ENCODE assay signal across 12 mouse cellular contexts in genomic region chr6:138581734-138582505, GRCm38 (mm10). TPM values are rescaled to one million over a fixed set of nuclear protein-coding genes. Genes with fewer than 3 reads are reported as not detected.
DNase-seq lines count a peak whose midpoint lies in the region.
"Had no signal": no experiment of that assay in that cellular context is flagged by ENCODE, and none has a peak within 500 bp of the region (broad histone marks: within the 10 kb centered on the region; RNA-seq: fewer than 3 reads in every experiment).

Lmo3 (minus strand) TSS chr6:138581968.

- intact Hi-C loops in left cerebral cortex, postnatal 14 days (cut with DNase I) = no loop called here

- DNase-seq in cerebellum, postnatal 36 days = peak; percentile 4 to 10
- no peak for DNase-seq in cerebellum, postnatal 4 days (ENCODE audit: low spot score in 2 of 2)
- DNase-seq in right cerebral cortex, postnatal 4 days = peak; percentile 5
- DNase-seq in right cerebral cortex, postnatal 25 days = no peak
- DNase-seq in left cerebral cortex, postnatal 14 days (ENCODE audit: low spot score in 2 of 2) = no peak
- no peak for DNase-seq in thymus, postnatal 0 days (ENCODE audit: low spot score)
- no peak for DNase-seq in adrenal gland, adult 2 months
- DNase-seq in ovary, adult 18-20 months (ENCODE audit: low spot score) = no peak
- DNase-seq: gastrocnemius, postnatal 36 days had no signal

RNA-seq across cellular contexts. Expression of gene Lmo3, which starts in this region (rescaled TPM):
- 100 to 1,000 TPM; 145 to 192 TPM for total RNA-seq in left cerebral cortex, postnatal 14 days (2021)
- polyA plus RNA-seq in thymus, postnatal 0 days (2015; fragmentation: Nextera tagmentation; extraction: Ambion mirVana) = 0.92 and 1.1 TPM in 2 replicates
- 1 to 10 TPM in 1 of 2 experiments, under 1 TPM in 1; 0.66 to 2.0 TPM for total RNA-seq in adrenal gland, adult 2 months (2021)
- 0.13 and 0.39 TPM in 2 replicates for polyA plus RNA-seq in adrenal gland, adult 2 months (2012; rRNA removed)
- total RNA-seq: gastrocnemius, postnatal 36 days; hematopoietic stem cell, adult 5-6 weeks; megakaryocyte progenitor cell, adult 5-6 weeks had no signal
- polyA plus RNA-seq: testis, adult 2 months had no signal

Comparison
In these comparisons a context has a peak if more than half of its experiments do, and no peak if none do; other contexts are left out.
1. RNA of gene Lmo3 (total RNA-seq): 145 to 192 TPM in left cerebral cortex, postnatal 14 days; 0.66 to 2.0 TPM in adrenal gland, adult 2 months; every median in the first group is over 10 times any median in the second.
2. DNase-seq: peak in cerebellum, postnatal 36 days (2 of 2) and right cerebral cortex, postnatal 4 days (single experiment); none in cerebellum, postnatal 4 days (0 of 2), right cerebral cortex, postnatal 25 days (single experiment), left cerebral cortex, postnatal 14 days (0 of 2), thymus, postnatal 0 days (single experiment), adrenal gland, adult 2 months (single experiment) and ovary, adult 18-20 months (single experiment).